Mouse (Mus musculus) hindbrain, embryonic 11.5 days (tissue): Measurements from ENCODE around the gene Gm34302. TPM values are rescaled to one million over a fixed set of nuclear protein-coding genes. Genes with fewer than 3 reads are reported as not detected.

Source experiments
- ATAC-seq: fragments of 200-750 bp; cut with Nextera tagmentation; 2 replicates; pipeline ENCODE4 v1.8.0; 2017; ENCODE audit warnings: mild to moderate bottlenecking, moderate TSS enrichment, moderate library complexity; ENCODE audit not compliant: low FRiP score
- DNase-seq: peaks from one replicate; pipeline ENCODE4 v3.0.0-alpha.2; 2015; ENCODE audit warnings: low spot score
- H3K27ac ChIP-seq: fragments of 300-500 bp; sonication (generic); 2 replicates; pipeline ENCODE4 v1.5.1; 2014; ENCODE audit warnings: mild to moderate bottlenecking, low read depth, low read length
- H3K27me3 ChIP-seq: fragments of 300-500 bp; sonication (generic); 2 replicates; pipeline ENCODE4 v1.6.1; 2014; ENCODE audit warnings: mild to moderate bottlenecking, low read length, moderate library complexity, mixed read lengths; ENCODE audit not compliant: control insufficient read depth, insufficient read depth
- H3K36me3 ChIP-seq: fragments of 300-500 bp; sonication (generic); 2 replicates; pipeline ENCODE4 v1.6.1; 2014; ENCODE audit warnings: mild to moderate bottlenecking, low read length, moderate library complexity, mixed read lengths; ENCODE audit not compliant: control insufficient read depth, insufficient read depth
- H3K4me1 ChIP-seq: fragments of 300-500 bp; sonication (generic); replicated peaks from 2 replicates; pipeline ENCODE4 v1.6.1; 2014; ENCODE audit warnings: low read length, mixed read lengths; ENCODE audit not compliant: control insufficient read depth, insufficient read depth
- H3K4me2 ChIP-seq: fragments of 300-500 bp; sonication (generic); replicated peaks from 2 replicates; pipeline ENCODE4 v1.6.1; 2014; ENCODE audit warnings: mild to moderate bottlenecking, low read depth, low read length
- H3K4me3 ChIP-seq: fragments of 300-500 bp; sonication (generic); 2 replicates; pipeline ENCODE4 v1.5.1; 2014; ENCODE audit warnings: low read depth, low read length
- H3K9ac ChIP-seq: fragments of 300-500 bp; sonication (generic); 2 replicates; pipeline ENCODE4 v1.6.1; 2014; ENCODE audit warnings: low read depth, low read length
- H3K9me3 ChIP-seq: fragments of 300-500 bp; sonication (generic); 2 replicates; pipeline ENCODE4 v1.6.1; 2016; ENCODE audit warnings: low read length; ENCODE audit not compliant: control insufficient read depth
- WGBS: fragments of 180-500 bp; shearing (Covaris S2); extraction: QIAGEN DNeasy Blood & Tissue Kit; methylation state at CpG from one replicate; pipeline ENCODE4 v1.1.7; 2014; 5-methylcytosine and 5-hydroxymethylcytosine counted together
- polyA plus RNA-seq: library from polyadenylated mRNA; unstranded; fragments of >200 nt; fragmentation: Nextera tagmentation; extraction: Ambion mirVana; gene quantifications from 2 replicates; pipeline ENCODE4 v1.2.1, GENCODE M21; 2014

Gm34302 gene
- polyA plus RNA-seq, 1 experiment from 2014 or later = not detected

GRCm38 (mm10) chr3:63493563-63493962 is 9.9 kb upstream of the Gm34302 start:
- H3K4me3 ChIP-seq = no peak overlapping the region
- DNase-seq (no peak), ATAC-seq (no peak)
- 63% methylated on average over 4 of the region's 4 CpGs for WGBS
- H3K27me3 ChIP-seq = no peaks in the 10 kb centered on the region
- H3K4me2 ChIP-seq = no peak overlapping the region
- H3K4me1 ChIP-seq = no peaks in the 10 kb centered on the region
- no peak overlapping the region for H3K9ac ChIP-seq
- H3K36me3 ChIP-seq = no peaks in the 10 kb centered on the region
- no peaks in the 10 kb centered on the region for H3K9me3 ChIP-seq
- no peak overlapping the region for H3K27ac ChIP-seq

DNA sequence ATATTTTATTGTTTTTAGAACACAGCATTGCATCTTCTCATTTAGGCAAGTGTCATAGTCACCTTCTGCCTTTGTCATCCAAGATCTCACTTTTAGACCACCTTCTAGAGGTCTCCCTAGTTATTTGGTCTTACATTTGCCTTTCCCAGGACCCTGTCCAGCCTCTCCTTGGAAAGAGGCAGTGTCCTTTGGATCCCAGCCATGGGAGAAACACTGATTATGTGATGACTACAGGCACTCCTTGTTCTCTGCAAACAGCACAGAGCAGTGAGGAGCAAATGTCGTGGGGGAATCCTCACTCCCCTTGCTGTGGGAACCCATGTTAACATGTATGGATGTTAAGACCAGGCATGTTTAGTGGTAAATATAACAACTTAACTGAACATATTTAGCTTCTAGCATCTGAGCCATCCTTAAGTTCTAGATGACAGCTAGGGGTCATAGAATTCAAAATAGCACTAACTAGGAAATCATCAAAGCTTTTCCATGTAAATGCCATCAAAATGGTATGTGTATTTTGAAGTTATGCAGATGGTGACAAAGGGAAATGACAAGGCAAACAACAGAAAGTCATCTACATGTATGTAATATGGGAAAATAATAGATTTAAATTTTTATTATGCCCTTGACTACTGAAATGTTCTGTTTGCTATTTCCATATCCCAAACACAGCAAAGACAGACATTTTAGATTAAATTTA is 43.1 kb downstream of the Gm34302 start:
- Histone ChIP-seq H3K27ac (no peak overlapping the region), H3K9me3 (no peaks in the 10 kb centered on the region), H3K36me3 (no peaks in the 10 kb centered on the region), H3K4me1 (no peaks in the 10 kb centered on the region), H3K27me3 (no peaks in the 10 kb centered on the region), H3K4me2 (no peak overlapping the region), H3K9ac (no peak overlapping the region), H3K4me3 (no peak overlapping the region)
- ATAC-seq (no peak), DNase-seq (no peak)
- WGBS = 84% methylated on average over 1 of the region's 1 CpGs

DNA sequence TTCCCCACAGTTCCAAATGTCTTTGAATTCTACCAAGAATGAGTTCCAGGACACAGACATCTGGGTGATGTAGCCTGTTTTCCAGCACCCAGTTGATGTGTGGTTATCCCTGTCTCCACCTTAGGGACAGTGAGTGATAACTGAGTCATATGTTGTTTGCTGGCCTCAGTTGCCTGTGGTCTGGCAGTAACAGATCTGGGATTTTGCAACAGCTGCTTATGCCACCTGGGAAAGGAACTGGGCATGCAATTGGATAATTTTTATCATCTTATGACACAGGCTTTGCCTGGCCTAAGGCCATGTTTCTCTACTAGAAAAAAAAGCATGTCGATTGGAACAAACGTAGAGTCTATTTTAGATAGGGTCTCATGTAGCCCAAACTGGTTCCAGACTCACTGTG is 43.9 kb downstream of the Gm34302 start:
- Histone ChIP-seq H3K9me3 (no peaks in the 10 kb centered on the region), H3K4me2 (no peak overlapping the region), H3K9ac (no peak overlapping the region), H3K36me3 (no peaks in the 10 kb centered on the region), H3K27ac (no peak overlapping the region), H3K4me3 (no peak overlapping the region), H3K27me3 (no peaks in the 10 kb centered on the region), H3K4me1 (no peaks in the 10 kb centered on the region)
- DNase-seq = no peak
- 92% methylated on average over 2 of the region's 2 CpGs for WGBS
- ATAC-seq = no peak

- H3K36me3 ChIP-seq = no peaks in the 10 kb centered on the region
- H3K4me1 ChIP-seq = no peaks in the 10 kb centered on the region
- 89% methylated on average over 3 of the region's 3 CpGs for WGBS
- H3K9ac ChIP-seq = no peak overlapping the region
- H3K27ac ChIP-seq = no peak overlapping the region
- DNase-seq (no peak), ATAC-seq (no peak)
- no peak overlapping the region for H3K4me3 ChIP-seq
- H3K9me3 ChIP-seq = no peaks in the 10 kb centered on the region
- H3K27me3 ChIP-seq = no peaks in the 10 kb centered on the region
- H3K4me2 ChIP-seq = no peak overlapping the region
These were observed 44.8 kb downstream of the Gm34302 start for GRCm38 (mm10) chr3:63438898-63439297.

Other genes starting within 250 kb of the Gm34302 start
- gene Mme, start 242.3 kb downstream of the Gm34302 start, polyA plus RNA-seq = 23.7 and 26.0 TPM in 2 replicates